Mouse (Mus musculus) liver, embryonic 11.5 days (tissue): ENCODE measurements around the gene Casd1. TPM values are rescaled to one million over a fixed set of nuclear protein-coding genes. Genes with fewer than 3 reads are reported as not detected.

Source experiments
- polyA plus RNA-seq: library from polyadenylated mRNA; unstranded; fragments of >200 nt; fragmentation: Nextera tagmentation; extraction: Ambion mirVana; gene quantifications from 2 replicates; pipeline ENCODE4 v1.2.1, GENCODE M21; 2014

Gene Casd1
- polyA plus RNA-seq, 1 experiment from 2014 or later, result 29.4 TPM

Other genes with a start within 250 kb of the Casd1 start
- gene Col1a2, start 96.0 kb upstream of the Casd1 start, polyA plus RNA-seq, result 144 and 156 TPM in 2 replicates
- 24.0 and 24.7 TPM in 2 replicates for gene Sgce, start 146.4 kb downstream of the Casd1 start, polyA plus RNA-seq
- 18.5 and 19.1 TPM in 2 replicates for gene Peg10, start 146.5 kb downstream of the Casd1 start, polyA plus RNA-seq